Comparison of ENCODE assay signal across 8 mouse cellular contexts in genomic region chr12:26191268-26191981, GRCm38 (mm10).
A peak's percentile ranks its signal among the peaks of the same experiment; 100 is the strongest.
DNase-seq lines count a peak whose midpoint lies in the region; ATAC-seq and TF ChIP-seq lines count a peak whose summit lies in the region.

No protein-coding gene starts in this region.

- peak; percentile 56; the same call in 1 of the 2 replicates for ATAC-seq in stomach, embryonic 16.5 days (ENCODE audit: insufficient read depth, low FRiP score)
- ATAC-seq in activated CD4-positive, CD25-positive, alpha-beta regulatory T cell, adult 4 months: no peak

- H3K4me2 ChIP-seq in stomach, embryonic 16.5 days (ENCODE audit: low read depth, low read length): no peak overlapping the region

- peak overlapping the region; percentile 84 for H3K27ac ChIP-seq in layer of hippocampus, adult 2 months
- no peak overlapping the region for H3K27ac ChIP-seq in stomach, embryonic 16.5 days (ENCODE audit: low read length)

- H3K4me3 ChIP-seq in layer of hippocampus, adult 2 months: no peak overlapping the region
- H3K4me3 ChIP-seq in stomach, embryonic 16.5 days (replicated peaks; ENCODE audit: low read length): no peak overlapping the region

- H3K36me3 ChIP-seq in stomach, embryonic 16.5 days (ENCODE audit: control insufficient read depth, insufficient read depth, low read length): no peaks in the 10 kb centered on the region

- no peaks in the 10 kb centered on the region for H3K9me3 ChIP-seq in stomach, embryonic 16.5 days (replicated peaks; ENCODE audit: control insufficient read depth, low read length)

- no peak overlapping the region for H3K9ac ChIP-seq in stomach, embryonic 16.5 days (ENCODE audit: low read length)

- peak; percentile 31 to 45 for DNase-seq in frontal cortex, postnatal 36 days (ENCODE audit: low spot score in 2 of 2)
- DNase-seq in frontal cortex, postnatal 14 days (ENCODE audit: low spot score in 2 of 2): no peak
- peak; percentile 5 for DNase-seq in testis, postnatal 14 days (ENCODE audit: low spot score)
- DNase-seq in testis, postnatal 10 days (ENCODE audit: low spot score): no peak
- DNase-seq in layer of hippocampus, adult 2 months (ENCODE audit: low spot score in 2 of 2): peak; percentile 46 to 57
- DNase-seq in thymus, postnatal 25 days: no peak

- 26% methylated on average over 15 of the region's 15 CpGs for WGBS in stomach, embryonic 16.5 days

- no peak for TF ChIP-seq CTCF in layer of hippocampus, adult 2 months (conservative IDR thresholded peaks at IDR 0.05)

- no peaks in the 10 kb centered on the region for H3K27me3 ChIP-seq in stomach, embryonic 16.5 days (ENCODE audit: control insufficient read depth, insufficient read depth, low read length)

- H3K4me1 ChIP-seq in stomach, embryonic 16.5 days (ENCODE audit: control insufficient read depth, insufficient read depth, low read length): no peaks in the 10 kb centered on the region

Comparison
In these comparisons a context has a peak if more than half of its experiments do, and no peak if none do; other contexts are left out.
1. DNase-seq: peak in frontal cortex, postnatal 36 days (2 of 2), testis, postnatal 14 days (single experiment) and layer of hippocampus, adult 2 months (2 of 2); none in frontal cortex, postnatal 14 days (0 of 2), testis, postnatal 10 days (single experiment) and thymus, postnatal 25 days (single experiment).